Mouse (Mus musculus) neural tube, embryonic 11.5 days (tissue): ENCODE results near the gene Dnajb3. TPM values are rescaled to one million over a fixed set of nuclear protein-coding genes. Genes with fewer than 3 reads are reported as not detected.

Experiments used
- ATAC-seq: fragments of 200-750 bp; cut with Nextera tagmentation; 2 replicates; pipeline ENCODE4 v1.8.0; 2017; ENCODE audit warnings: moderate number of reproducible peaks, mild to moderate bottlenecking, moderate TSS enrichment, moderate library complexity; ENCODE audit not compliant: insufficient read depth, low FRiP score, low TSS enrichment
- DNase-seq: peaks from one replicate; pipeline ENCODE4 v3.0.0-alpha.2; 2015; ENCODE audit warnings: low spot score
- H3K27ac ChIP-seq: fragments of 300-500 bp; sonication (generic); 2 replicates; pipeline ENCODE4 v1.5.1; 2014; ENCODE audit warnings: low read depth, mild to moderate bottlenecking, low read length
- H3K27me3 ChIP-seq: fragments of 300-500 bp; sonication (generic); 2 replicates; pipeline ENCODE4 v1.6.1; 2014; ENCODE audit warnings: mild to moderate bottlenecking, low read length, mixed read lengths; ENCODE audit not compliant: control insufficient read depth, insufficient read depth
- H3K36me3 ChIP-seq: fragments of 300-500 bp; sonication (generic); 2 replicates; pipeline ENCODE4 v1.6.1; 2014; ENCODE audit warnings: mild to moderate bottlenecking, low read length, moderate library complexity, mixed read lengths; ENCODE audit not compliant: control insufficient read depth, insufficient read depth
- H3K4me1 ChIP-seq: fragments of 300-500 bp; sonication (generic); 2 replicates; pipeline ENCODE4 v1.6.1; 2014; ENCODE audit warnings: low read length, mixed read lengths; ENCODE audit not compliant: control insufficient read depth, insufficient read depth
- H3K4me2 ChIP-seq: fragments of 300-500 bp; sonication (generic); 2 replicates; pipeline ENCODE4 v1.6.1; 2014; ENCODE audit warnings: low read depth, mild to moderate bottlenecking, moderate library complexity
- H3K4me3 ChIP-seq: fragments of 300-500 bp; sonication (generic); 2 replicates; pipeline ENCODE4 v1.5.1; 2014; ENCODE audit warnings: low read depth, low read length
- H3K9ac ChIP-seq: fragments of 300-500 bp; sonication (generic); 2 replicates; pipeline ENCODE4 v1.6.1; 2014; ENCODE audit warnings: mild to moderate bottlenecking, low read length
- H3K9me3 ChIP-seq: fragments of 300-500 bp; sonication (generic); 2 replicates; pipeline ENCODE4 v1.6.1; 2016; ENCODE audit warnings: low read length; ENCODE audit not compliant: control insufficient read depth
- WGBS: fragments of 180-500 bp; shearing (Covaris S2); extraction: QIAGEN DNeasy Blood & Tissue Kit; methylation state at CpG from one replicate; pipeline ENCODE4 v1.1.7; 2014; 5-methylcytosine and 5-hydroxymethylcytosine counted together
- polyA plus RNA-seq: library from polyadenylated mRNA; unstranded; fragments of >200 nt; fragmentation: Nextera tagmentation; extraction: Ambion mirVana; gene quantifications from 2 replicates; pipeline ENCODE4 v1.2.1, GENCODE M21; 2014

The Dnajb3 gene
- polyA plus RNA-seq, 1 experiment from 2014 or later: 13.6 TPM

GRCm38 (mm10) chr1:88245881-88246280 lies 40.3 kb upstream of the Dnajb3 start:
- peaks cover 97% of the 10 kb centered on the region for H3K9me3 ChIP-seq
- H3K27ac ChIP-seq: no peak overlapping the region
- no peak overlapping the region for H3K4me2 ChIP-seq
- WGBS: 78% methylated on average over 6 of the region's 6 CpGs
- H3K4me1 ChIP-seq: no peaks in the 10 kb centered on the region
- ATAC-seq (no peak), DNase-seq (no peak)
- no peak overlapping the region for H3K4me3 ChIP-seq
- H3K36me3 ChIP-seq: 0 out of 2 replicates have a peak, but pooled peaks cover 2% of the 10 kb centered on the region
- no peaks in the 10 kb centered on the region for H3K27me3 ChIP-seq
- H3K9ac ChIP-seq: no peak overlapping the region

DNA sequence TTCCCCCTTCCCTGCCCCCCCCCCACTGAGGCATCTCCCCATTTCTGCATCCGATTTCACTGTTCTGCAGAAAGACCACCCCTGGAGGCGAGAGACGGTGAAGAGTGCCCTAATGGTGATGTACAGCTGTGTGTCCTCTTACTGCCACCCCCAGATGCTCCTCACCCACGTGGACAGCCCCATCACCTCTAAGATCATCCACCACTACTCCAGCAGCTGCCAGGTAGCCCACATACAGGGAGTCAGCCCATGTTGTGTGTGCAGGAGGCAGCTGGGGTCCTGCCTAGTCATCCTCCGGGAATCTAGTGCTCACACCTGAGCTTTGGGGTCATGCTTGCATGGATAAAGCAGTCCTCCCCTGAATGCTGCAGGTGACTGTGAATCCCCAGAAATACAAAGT lies 38.3 kb upstream of the Dnajb3 start:
- 65% methylated on average over 5 of the region's 5 CpGs for WGBS
- Histone ChIP-seq H3K4me1 (no peaks in the 10 kb centered on the region), H3K27ac (no peak overlapping the region), H3K27me3 (no peaks in the 10 kb centered on the region), H3K4me3 (no peak overlapping the region), H3K36me3 (0 out of 2 replicates have a peak, but pooled peaks cover 3% of the 10 kb centered on the region), H3K9ac (no peak overlapping the region), H3K4me2 (no peak overlapping the region), H3K9me3 (peaks cover 97% of the 10 kb centered on the region)
- ATAC-seq (no peak), DNase-seq (no peak)

- H3K27me3 ChIP-seq: no peaks in the 10 kb centered on the region
- H3K4me1 ChIP-seq: no peaks in the 10 kb centered on the region
- H3K9me3 ChIP-seq: peaks cover 93% of the 10 kb centered on the region
- ATAC-seq (no peak), DNase-seq (no peak)
- no peak overlapping the region for H3K27ac ChIP-seq
- H3K4me2 ChIP-seq: no peak overlapping the region
- no peak overlapping the region for H3K4me3 ChIP-seq
- no peak overlapping the region for H3K9ac ChIP-seq
- 75% methylated on average over 4 of the region's 4 CpGs for WGBS
- 0 out of 2 replicates have a peak, but pooled peaks cover 4% of the 10 kb centered on the region for H3K36me3 ChIP-seq
Observed at GRCm38 (mm10) chr1:88240579-88240978, 35.0 kb upstream of the Dnajb3 start.

GRCm38 (mm10) chr1:88240072-88240471 lies 34.5 kb upstream of the Dnajb3 start:
- Histone ChIP-seq H3K9me3 (peaks cover 93% of the 10 kb centered on the region), H3K27ac (no peak overlapping the region), H3K4me1 (no peaks in the 10 kb centered on the region), H3K27me3 (no peaks in the 10 kb centered on the region), H3K9ac (no peak overlapping the region), H3K4me3 (no peak overlapping the region), H3K4me2 (no peak overlapping the region), H3K36me3 (0 out of 2 replicates have a peak, but pooled peaks cover 4% of the 10 kb centered on the region)
- 70% methylated on average over 5 of the region's 5 CpGs for WGBS
- no peak for ATAC-seq
- no peak for DNase-seq

- Histone ChIP-seq H3K4me1 (no peaks in the 10 kb centered on the region), H3K4me2 (no peak overlapping the region), H3K9me3 (peaks cover 94% of the 10 kb centered on the region), H3K27me3 (no peaks in the 10 kb centered on the region), H3K9ac (no peak overlapping the region), H3K27ac (no peak overlapping the region), H3K4me3 (no peak overlapping the region), H3K36me3 (0 out of 2 replicates have a peak, but pooled peaks cover 2% of the 10 kb centered on the region)
- DNase-seq (no peak), ATAC-seq (no peak)
- WGBS: 81% methylated on average over 6 of the region's 6 CpGs
Observed at GRCm38 (mm10) chr1:88238771-88239170, 33.2 kb upstream of the Dnajb3 start.

DNA sequence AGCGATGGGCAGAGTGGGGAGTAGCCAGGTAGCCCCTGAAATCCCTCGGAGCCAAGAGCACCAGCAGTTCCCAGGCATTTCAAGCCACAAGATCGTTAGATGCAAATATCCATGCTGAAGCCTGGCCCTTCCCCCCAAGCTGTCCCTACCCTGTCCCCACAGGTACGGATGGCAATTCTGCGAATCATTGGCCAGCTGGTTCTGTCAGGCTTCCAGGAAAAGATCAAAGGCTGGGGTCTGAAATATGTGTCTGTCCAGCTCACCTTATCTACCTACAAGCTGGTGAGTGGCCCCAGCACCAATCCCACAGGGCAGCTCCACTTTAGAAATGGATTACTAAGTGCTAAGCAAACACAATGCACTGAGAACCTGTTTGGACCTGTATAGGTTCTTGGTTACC lies 31.7 kb upstream of the Dnajb3 start:
- Histone ChIP-seq H3K9me3 (peaks cover 94% of the 10 kb centered on the region), H3K27me3 (no peaks in the 10 kb centered on the region), H3K27ac (no peak overlapping the region), H3K4me1 (no peaks in the 10 kb centered on the region), H3K36me3 (0 out of 2 replicates have a peak, but pooled peaks cover 2% of the 10 kb centered on the region), H3K4me2 (no peak overlapping the region), H3K4me3 (no peak overlapping the region), H3K9ac (no peak overlapping the region)
- DNase-seq (no peak), ATAC-seq (no peak)
- WGBS: 82% methylated on average over 5 of the region's 5 CpGs

DNA sequence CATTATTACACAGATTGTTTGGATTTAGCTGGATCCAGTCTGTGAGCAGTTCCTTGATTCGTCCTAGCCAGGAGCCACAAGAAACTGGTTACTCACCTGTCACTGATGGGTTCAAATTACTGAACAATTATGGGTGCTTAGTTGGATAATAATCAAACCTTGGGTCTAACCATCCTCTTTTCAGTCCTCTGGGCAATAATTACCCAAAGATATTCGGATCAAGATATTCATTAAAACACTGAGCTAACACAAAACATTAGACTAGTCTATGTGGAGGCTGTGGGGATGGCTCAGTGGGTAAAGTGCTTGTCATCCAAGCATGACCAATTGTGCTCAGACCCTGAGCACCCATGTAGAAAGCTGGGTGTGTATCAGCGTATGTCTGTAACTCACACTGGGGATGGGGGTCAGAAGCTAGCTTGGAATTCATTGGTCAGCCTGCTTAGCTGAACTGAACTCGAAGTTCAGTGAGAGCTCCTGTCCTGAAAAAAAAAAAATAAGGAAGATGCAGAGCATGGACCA lies 30.4 kb upstream of the Dnajb3 start:
- no peak overlapping the region for H3K4me2 ChIP-seq
- no peak overlapping the region for H3K4me3 ChIP-seq
- H3K4me1 ChIP-seq: no peaks in the 10 kb centered on the region
- no peak overlapping the region for H3K27ac ChIP-seq
- peaks cover 96% of the 10 kb centered on the region for H3K9me3 ChIP-seq
- H3K36me3 ChIP-seq: 0 out of 2 replicates have a peak, but pooled peaks cover 2% of the 10 kb centered on the region
- H3K27me3 ChIP-seq: no peaks in the 10 kb centered on the region
- ATAC-seq: no peak
- DNase-seq: no peak
- H3K9ac ChIP-seq: no peak overlapping the region
- WGBS: 67% methylated on average over 4 of the region's 4 CpGs

- Histone ChIP-seq H3K27me3 (no peaks in the 10 kb centered on the region), H3K36me3 (0 out of 2 replicates have a peak, but pooled peaks cover 2% of the 10 kb centered on the region), H3K4me3 (no peak overlapping the region), H3K9ac (no peak overlapping the region), H3K27ac (no peak overlapping the region), H3K4me1 (no peaks in the 10 kb centered on the region), H3K4me2 (no peak overlapping the region), H3K9me3 (peaks cover 96% of the 10 kb centered on the region)
- DNase-seq (no peak), ATAC-seq (no peak)
- WGBS: 66% methylated on average over 11 of the region's 11 CpGs
Observed at GRCm38 (mm10) chr1:88235046-88235893, 29.7 kb upstream of the Dnajb3 start.

- H3K4me1 ChIP-seq: no peaks in the 10 kb centered on the region
- H3K9me3 ChIP-seq: peaks cover 96% of the 10 kb centered on the region
- H3K4me3 ChIP-seq: no peak overlapping the region
- no peak for ATAC-seq
- no peaks in the 10 kb centered on the region for H3K27me3 ChIP-seq
- no peak overlapping the region for H3K9ac ChIP-seq
- no peak for DNase-seq
- whole genome bisulfite sequencing: 42% methylated on average over 5 of the region's 5 CpGs
- H3K36me3 ChIP-seq: 0 out of 2 replicates have a peak, but pooled peaks cover 2% of the 10 kb centered on the region
- no peak overlapping the region for H3K4me2 ChIP-seq
- H3K27ac ChIP-seq: no peak overlapping the region
Observed at GRCm38 (mm10) chr1:88234646-88235045, 29.1 kb upstream of the Dnajb3 start.
